Mouse (Mus musculus): ENCODE measurements around the gene Cd82.

Cd82 gene

GRCm38 (mm10) chr2:93412101-93412500 lies 50.8 kb downstream of the Cd82 start:
- no peak for DNase-seq

- no peak for DNase-seq
Observed at GRCm38 (mm10) chr2:93410899-93411570, 51.9 kb downstream of the Cd82 start.

GRCm38 (mm10) chr2:93405017-93405425 lies 57.9 kb downstream of the Cd82 start:
- DNase-seq: no peak

- no peak for DNase-seq
Observed at GRCm38 (mm10) chr2:93404169-93404568, 58.8 kb downstream of the Cd82 start.

GRCm38 (mm10) chr2:93403267-93403666 lies 59.7 kb downstream of the Cd82 start:
- no peak for DNase-seq

GRCm38 (mm10) chr2:93391198-93391597 lies 71.7 kb downstream of the Cd82 start:
- DNase-seq: peak; percentile 42

GRCm38 (mm10) chr2:93390170-93390926 lies 72.6 kb downstream of the Cd82 start:
- no peak for DNase-seq

GRCm38 (mm10) chr2:93386958-93387357 lies 76.0 kb downstream of the Cd82 start:
- no peak for DNase-seq

GRCm38 (mm10) chr2:93383831-93384230 lies 79.1 kb downstream of the Cd82 start:
- DNase-seq: peak; percentile 74

GRCm38 (mm10) chr2:93380680-93381089 lies 82.3 kb downstream of the Cd82 start:
- no peak for DNase-seq

GRCm38 (mm10) chr2:93377797-93378196 lies 85.1 kb downstream of the Cd82 start:
- DNase-seq: peak; percentile 50

GRCm38 (mm10) chr2:93377157-93377556 lies 85.8 kb downstream of the Cd82 start:
- no peak for DNase-seq

GRCm38 (mm10) chr2:93372872-93373271 lies 90.1 kb downstream of the Cd82 start:
- no peak for DNase-seq

- no peak for DNase-seq
Observed at GRCm38 (mm10) chr2:93372097-93372571, 90.8 kb downstream of the Cd82 start.
